Mouse (Mus musculus): ENCODE measurements around the gene Rftn1. TPM values are rescaled to one million over a fixed set of nuclear protein-coding genes. Genes with fewer than 3 reads are reported as not detected.

Rftn1 gene
- total and polyA plus RNA-seq, 2 experiments: 2.6 to 3.1 TPM

GRCm38 (mm10) chr17:50089725-50090124, 100.7 kb downstream of the Rftn1 start:
- no peak for TF ChIP-seq CTCF (IDR thresholded peaks at IDR 0.05; ENCODE audit: low read depth, low read length)
- no peak for TF ChIP-seq POLR2A (IDR thresholded peaks at IDR 0.05; ENCODE audit: extremely low read depth, insufficient read depth, low read length)
- Histone ChIP-seq H3K36me3 (ENCODE audit: control insufficient read depth, insufficient read depth, low read length) (no peaks in the 10 kb centered on the region), H3K79me2 (ENCODE audit: control insufficient read depth, insufficient read depth, low read length) (no peaks in the 10 kb centered on the region), H3K4me3 (ENCODE audit: insufficient read depth, low read depth, low read length) (no peak overlapping the region), H3K27ac (replicated peaks; ENCODE audit: insufficient read depth, low read depth, low read length) (no peak overlapping the region), H3K9ac (ENCODE audit: low read depth, low read length) (no peak overlapping the region), H3K27me3 (ENCODE audit: control insufficient read depth, insufficient read depth, low read length) (no peaks in the 10 kb centered on the region), H3K4me1 (ENCODE audit: control insufficient read depth, insufficient read depth, low read length) (peaks cover 4% of the 10 kb centered on the region)
- WGBS: 87% methylated on average over 8 of the region's 8 CpGs
- no peak for DNase-seq (ENCODE audit: extremely low read depth, low read depth, low spot score)

GRCm38 (mm10) chr17:50088054-50088453, 102.4 kb downstream of the Rftn1 start:
- H3K79me2 ChIP-seq (ENCODE audit: control insufficient read depth, insufficient read depth, low read length): no peaks in the 10 kb centered on the region
- 57% methylated on average over 3 of the region's 3 CpGs for WGBS
- no peaks in the 10 kb centered on the region for H3K27me3 ChIP-seq (ENCODE audit: control insufficient read depth, insufficient read depth, low read length)
- no peak overlapping the region for H3K27ac ChIP-seq (replicated peaks; ENCODE audit: insufficient read depth, low read depth, low read length)
- H3K9ac ChIP-seq (ENCODE audit: low read depth, low read length): no peak overlapping the region
- peaks cover 4% of the 10 kb centered on the region for H3K4me1 ChIP-seq (ENCODE audit: control insufficient read depth, insufficient read depth, low read length)
- DNase-seq (ENCODE audit: extremely low read depth, low read depth, low spot score): no peak
- H3K4me3 ChIP-seq (ENCODE audit: insufficient read depth, low read depth, low read length): no peak overlapping the region
- no peak for TF ChIP-seq POLR2A (IDR thresholded peaks at IDR 0.05; ENCODE audit: extremely low read depth, insufficient read depth, low read length)
- no peak for TF ChIP-seq CTCF (IDR thresholded peaks at IDR 0.05; ENCODE audit: low read depth, low read length)
- no peaks in the 10 kb centered on the region for H3K36me3 ChIP-seq (ENCODE audit: control insufficient read depth, insufficient read depth, low read length)

GRCm38 (mm10) chr17:50086887-50087286, 103.6 kb downstream of the Rftn1 start:
- no peak overlapping the region for H3K9ac ChIP-seq (ENCODE audit: low read depth, low read length)
- WGBS: 77% methylated on average over 4 of the region's 4 CpGs
- no peaks in the 10 kb centered on the region for H3K36me3 ChIP-seq (ENCODE audit: control insufficient read depth, insufficient read depth, low read length)
- no peaks in the 10 kb centered on the region for H3K79me2 ChIP-seq (ENCODE audit: control insufficient read depth, insufficient read depth, low read length)
- no peaks in the 10 kb centered on the region for H3K4me1 ChIP-seq (ENCODE audit: control insufficient read depth, insufficient read depth, low read length)
- H3K27me3 ChIP-seq (ENCODE audit: control insufficient read depth, insufficient read depth, low read length): no peaks in the 10 kb centered on the region
- no peak overlapping the region for H3K27ac ChIP-seq (replicated peaks; ENCODE audit: insufficient read depth, low read depth, low read length)
- DNase-seq (ENCODE audit: extremely low read depth, low read depth, low spot score): no peak
- no peak overlapping the region for H3K4me3 ChIP-seq (ENCODE audit: insufficient read depth, low read depth, low read length)
- no peak for TF ChIP-seq CTCF (IDR thresholded peaks at IDR 0.05; ENCODE audit: low read depth, low read length)

GRCm38 (mm10) chr17:50084721-50085120, 105.8 kb downstream of the Rftn1 start:
- H3K36me3 ChIP-seq (ENCODE audit: control insufficient read depth, insufficient read depth, low read length): no peaks in the 10 kb centered on the region
- 88% methylated on average over 6 of the region's 6 CpGs for WGBS
- no peaks in the 10 kb centered on the region for H3K4me1 ChIP-seq (ENCODE audit: control insufficient read depth, insufficient read depth, low read length)
- no peak overlapping the region for H3K9ac ChIP-seq (ENCODE audit: low read depth, low read length)
- TF ChIP-seq CTCF (IDR thresholded peaks at IDR 0.05; ENCODE audit: low read depth, low read length): no peak
- no peak for TF ChIP-seq POLR2A (IDR thresholded peaks at IDR 0.05; ENCODE audit: extremely low read depth, insufficient read depth, low read length)
- no peak overlapping the region for H3K4me3 ChIP-seq (ENCODE audit: insufficient read depth, low read depth, low read length)
- H3K27me3 ChIP-seq (ENCODE audit: control insufficient read depth, insufficient read depth, low read length): no peaks in the 10 kb centered on the region
- DNase-seq (ENCODE audit: extremely low read depth, low read depth, low spot score): no peak
- no peaks in the 10 kb centered on the region for H3K79me2 ChIP-seq (ENCODE audit: control insufficient read depth, insufficient read depth, low read length)
- H3K27ac ChIP-seq (replicated peaks; ENCODE audit: insufficient read depth, low read depth, low read length): no peak overlapping the region

GRCm38 (mm10) chr17:50083937-50084336, 106.5 kb downstream of the Rftn1 start:
- H3K4me3 ChIP-seq (ENCODE audit: insufficient read depth, low read depth, low read length): no peak overlapping the region
- H3K27ac ChIP-seq (replicated peaks; ENCODE audit: insufficient read depth, low read depth, low read length): no peak overlapping the region
- no peak for DNase-seq (ENCODE audit: extremely low read depth, low read depth, low spot score)
- no peaks in the 10 kb centered on the region for H3K36me3 ChIP-seq (ENCODE audit: control insufficient read depth, insufficient read depth, low read length)
- H3K4me1 ChIP-seq (ENCODE audit: control insufficient read depth, insufficient read depth, low read length): no peaks in the 10 kb centered on the region
- no peak overlapping the region for H3K9ac ChIP-seq (ENCODE audit: low read depth, low read length)
- no peaks in the 10 kb centered on the region for H3K79me2 ChIP-seq (ENCODE audit: control insufficient read depth, insufficient read depth, low read length)
- WGBS: 87% methylated on average over 4 of the region's 4 CpGs
- H3K27me3 ChIP-seq (ENCODE audit: control insufficient read depth, insufficient read depth, low read length): no peaks in the 10 kb centered on the region
- TF ChIP-seq POLR2A (IDR thresholded peaks at IDR 0.05; ENCODE audit: extremely low read depth, insufficient read depth, low read length) (no peak), CTCF (IDR thresholded peaks at IDR 0.05; ENCODE audit: low read depth, low read length) (no peak)

- WGBS: 87% methylated on average over 3 of the region's 3 CpGs
- H3K4me1 ChIP-seq (ENCODE audit: control insufficient read depth, insufficient read depth, low read length): no peaks in the 10 kb centered on the region
Observed at GRCm38 (mm10) chr17:50082947-50083346, 107.5 kb downstream of the Rftn1 start.

More at GRCm38 (mm10) chr17:50082947-50083346, 107.5 kb downstream of the Rftn1 start:
- H3K79me2 ChIP-seq (ENCODE audit: control insufficient read depth, insufficient read depth, low read length): no peaks in the 10 kb centered on the region
- H3K4me3 ChIP-seq (ENCODE audit: insufficient read depth, low read depth, low read length): no peak overlapping the region
- H3K9ac ChIP-seq (ENCODE audit: low read depth, low read length): no peak overlapping the region
- TF ChIP-seq CTCF (IDR thresholded peaks at IDR 0.05; ENCODE audit: low read depth, low read length) (no peak), POLR2A (IDR thresholded peaks at IDR 0.05; ENCODE audit: extremely low read depth, insufficient read depth, low read length) (no peak)
- no peaks in the 10 kb centered on the region for H3K27me3 ChIP-seq (ENCODE audit: control insufficient read depth, insufficient read depth, low read length)
- H3K27ac ChIP-seq (replicated peaks; ENCODE audit: insufficient read depth, low read depth, low read length): no peak overlapping the region
- H3K36me3 ChIP-seq (ENCODE audit: control insufficient read depth, insufficient read depth, low read length): no peaks in the 10 kb centered on the region
- no peak for DNase-seq (ENCODE audit: extremely low read depth, low read depth, low spot score)
